Mouse (Mus musculus) cerebral cortex, adult 2 months (tissue): ENCODE results near the gene Pdcd5.

Experiments used
- WGBS: fragments of 180-500 bp; shearing (Covaris S2); methylation state at CpG from one replicate; pipeline ENCODE4 v1.1.7; 2018; 5-methylcytosine and 5-hydroxymethylcytosine counted together

Gene Pdcd5

DNA sequence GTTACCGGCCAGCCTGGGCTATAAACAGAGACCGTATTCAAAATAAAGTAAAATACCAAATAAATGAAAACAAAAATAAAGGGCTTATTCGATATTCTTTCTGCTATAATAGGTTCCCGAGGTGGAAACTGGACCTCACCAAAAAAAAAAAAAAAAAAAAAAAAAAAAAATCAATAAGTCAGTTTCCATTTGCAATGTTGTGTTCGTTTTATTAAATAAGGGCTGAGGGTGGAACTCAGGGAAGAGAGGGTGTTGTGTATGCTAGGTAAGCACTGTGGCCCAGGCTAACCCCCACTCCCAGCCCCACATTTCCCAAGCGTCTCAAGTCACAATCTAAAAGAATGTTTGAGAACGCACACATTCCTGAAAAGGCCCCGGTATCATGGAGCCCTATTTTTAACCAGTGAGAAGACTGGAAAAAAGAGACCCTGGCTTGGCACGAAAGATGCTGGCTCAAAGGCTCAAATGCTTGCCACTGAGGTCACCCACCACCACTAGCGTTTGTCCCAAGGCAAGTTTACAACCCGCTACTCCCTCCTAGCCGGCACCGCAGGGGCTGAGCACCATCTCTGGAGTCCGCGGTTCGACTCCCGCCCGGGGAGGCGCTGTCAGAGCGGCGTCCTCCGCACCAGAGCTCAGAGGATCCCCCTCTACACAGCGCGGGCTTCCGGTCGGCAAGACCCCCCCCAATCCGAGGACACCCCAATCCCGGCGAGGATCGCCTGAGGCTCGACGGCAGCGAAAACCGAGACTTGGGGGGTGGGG lies 822 bp downstream of the Pdcd5 start:
- WGBS, result 9% methylated on average over 34 of the region's 34 CpGs

GRCm38 (mm10) chr7:35640072-35640471 lies 7.2 kb downstream of the Pdcd5 start:
- WGBS, result 62% methylated on average over 6 of the region's 6 CpGs

GRCm38 (mm10) chr7:35636874-35637273 lies 10.4 kb downstream of the Pdcd5 start:
- WGBS, result 65% methylated on average over 9 of the region's 9 CpGs

DNA sequence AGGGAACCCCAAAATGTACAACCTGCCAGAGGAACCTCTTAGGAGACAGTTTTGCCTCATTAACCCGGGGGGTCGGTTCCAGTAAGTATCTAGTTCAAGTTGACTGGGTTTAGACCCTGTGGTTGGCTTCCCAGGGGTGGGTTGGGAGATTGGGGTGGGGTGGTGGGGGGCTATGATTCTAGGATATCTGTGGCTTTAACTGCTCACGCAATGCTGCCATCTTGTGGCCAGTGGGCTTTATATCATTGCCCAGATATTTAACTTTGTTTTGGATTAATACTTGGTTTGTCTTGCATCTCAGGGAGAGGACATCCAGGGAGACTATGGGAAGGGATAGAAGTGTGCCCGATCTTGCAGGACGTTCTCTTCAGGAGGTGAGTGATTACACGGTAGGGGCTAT lies 11.1 kb downstream of the Pdcd5 start:
- 68% methylated on average over 6 of the region's 6 CpGs for WGBS

DNA sequence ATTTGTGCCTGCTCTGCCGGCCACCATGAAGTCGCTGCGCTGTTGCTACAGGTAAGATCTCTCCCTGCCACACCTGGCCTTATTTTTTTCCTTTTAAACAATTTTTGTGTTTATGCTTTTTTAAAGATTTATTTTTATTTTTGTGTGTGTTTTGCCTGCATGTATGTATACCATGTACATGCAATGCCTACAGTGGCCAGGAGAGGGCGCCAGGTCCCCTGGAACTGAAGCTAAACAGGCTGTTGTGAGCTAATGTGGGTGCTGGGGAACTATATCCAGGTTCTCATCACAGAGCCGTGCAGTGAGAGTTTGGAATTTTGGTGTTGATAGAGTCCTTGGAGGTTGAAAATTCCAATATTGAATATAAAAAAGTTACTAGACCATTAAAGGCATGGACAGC lies 18.8 kb downstream of the Pdcd5 start:
- 73% methylated on average over 5 of the region's 5 CpGs for WGBS

- 90% methylated on average over 10 of the region's 10 CpGs for WGBS
Observed at GRCm38 (mm10) chr7:35627371-35627770, 19.9 kb downstream of the Pdcd5 start.

GRCm38 (mm10) chr7:35626038-35626437 lies 21.3 kb downstream of the Pdcd5 start:
- 96% methylated on average over 5 of the region's 5 CpGs for WGBS

DNA sequence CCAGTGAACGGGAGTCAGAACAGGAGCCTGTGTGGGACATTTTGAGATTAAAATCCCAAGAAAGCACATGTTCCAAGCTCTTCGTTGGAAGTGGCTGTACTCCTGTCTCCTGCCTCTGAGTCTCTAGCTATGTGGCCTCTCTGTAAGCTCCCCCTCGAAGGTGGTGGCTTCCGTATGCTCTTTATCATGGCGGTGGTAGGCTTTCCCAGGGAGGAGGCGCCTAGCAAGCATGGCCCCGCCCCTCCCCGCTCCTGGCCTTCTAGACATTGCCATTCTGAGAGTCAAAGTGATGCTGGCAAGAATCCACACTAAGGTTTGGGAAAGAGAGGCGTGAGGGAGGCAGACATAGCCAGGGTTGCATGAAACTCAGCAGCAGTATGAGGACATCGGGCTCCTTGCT lies 24.7 kb downstream of the Pdcd5 start:
- WGBS, result 81% methylated on average over 10 of the region's 10 CpGs

GRCm38 (mm10) chr7:35617513-35617912 lies 29.8 kb downstream of the Pdcd5 start:
- 43% methylated on average over 4 of the region's 4 CpGs for WGBS

DNA sequence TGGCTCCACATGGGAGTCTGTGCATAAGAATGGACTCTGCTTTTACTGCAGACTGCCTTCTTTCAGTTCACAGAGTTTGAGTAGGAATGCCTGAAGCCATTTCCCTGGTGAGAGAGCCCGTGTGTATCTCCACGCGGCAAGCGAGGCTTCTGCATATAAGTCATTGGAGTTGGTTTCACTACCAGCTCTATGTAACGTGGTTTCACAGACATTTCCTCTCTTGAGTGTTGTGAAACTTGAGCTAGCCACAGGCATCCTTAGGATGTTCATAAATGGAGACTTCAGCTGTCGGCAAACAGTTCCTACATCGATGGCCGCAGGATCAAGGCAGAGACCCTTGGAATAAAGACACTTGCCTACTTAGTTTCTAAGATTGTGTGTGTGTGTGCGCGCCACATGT lies 38.1 kb downstream of the Pdcd5 start:
- 93% methylated on average over 10 of the region's 10 CpGs for WGBS

GRCm38 (mm10) chr7:35606816-35607215 lies 40.5 kb downstream of the Pdcd5 start:
- 87% methylated on average over 10 of the region's 10 CpGs for WGBS

DNA sequence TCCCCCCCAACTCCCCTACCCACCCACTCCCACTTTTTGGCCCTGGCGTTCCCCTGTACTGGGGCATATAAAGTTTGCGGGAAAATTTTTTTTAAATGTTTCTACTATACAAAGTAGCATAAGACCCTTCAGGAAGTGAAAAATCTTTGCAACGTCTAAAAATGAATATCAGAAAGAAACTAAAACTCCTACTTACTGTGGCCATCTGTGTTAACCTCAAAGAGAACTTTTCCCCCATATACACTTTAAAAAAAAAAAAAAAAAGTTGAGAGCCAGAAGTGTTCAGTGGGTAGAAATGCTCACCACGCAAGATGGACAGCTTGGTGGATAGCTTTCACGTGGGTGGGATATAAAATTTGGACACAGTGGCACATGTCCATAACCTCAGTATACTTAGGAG lies 44.6 kb downstream of the Pdcd5 start:
- 79% methylated on average over 5 of the region's 5 CpGs for WGBS

GRCm38 (mm10) chr7:35601106-35601505 lies 46.2 kb downstream of the Pdcd5 start:
- WGBS, result 93% methylated on average over 6 of the region's 6 CpGs

- 84% methylated on average over 10 of the region's 10 CpGs for WGBS
Observed at GRCm38 (mm10) chr7:35600031-35600430, 47.3 kb downstream of the Pdcd5 start.

- WGBS, result 57% methylated on average over 9 of the region's 9 CpGs
Observed at GRCm38 (mm10) chr7:35599492-35599891, 47.8 kb downstream of the Pdcd5 start.

DNA sequence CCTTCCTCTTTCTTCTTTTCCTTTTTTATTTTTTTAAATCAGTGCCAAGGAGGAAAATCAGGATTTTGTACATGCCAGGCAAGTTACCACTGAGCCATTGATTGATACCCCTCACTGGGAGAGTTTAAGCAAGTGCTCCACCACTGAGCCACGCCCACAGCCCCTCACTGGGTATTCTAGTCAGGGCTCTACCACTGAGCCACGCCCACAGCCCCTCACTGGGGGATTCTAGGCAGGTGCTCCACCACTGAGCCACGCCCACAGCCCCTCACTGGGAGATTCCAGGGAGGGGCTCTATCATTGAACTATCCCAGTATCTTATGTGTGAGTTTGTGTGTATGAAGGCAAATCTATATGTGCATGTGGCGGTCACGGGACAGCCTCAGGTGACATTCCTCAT lies 53.0 kb downstream of the Pdcd5 start:
- 98% methylated on average over 5 of the region's 5 CpGs for whole genome bisulfite sequencing
